Mouse (Mus musculus): ENCODE measurements around the gene Pigc. TPM values are rescaled to one million over a fixed set of nuclear protein-coding genes. Genes with fewer than 3 reads are reported as not detected.

Gene Pigc
- polyA plus RNA-seq, 2 experiments = 6.5 to 9.2 TPM

- DNase-seq (ENCODE audit: low read depth in 3 of 3, low spot score in 3 of 3) (no peak), ATAC-seq (ENCODE audit: insufficient read depth) (no peak)
- Histone ChIP-seq H3K4me2 (ENCODE audit: low read depth) (no peak overlapping the region), H3K9ac (replicated peaks) (no peak overlapping the region), H3K27ac (no peak overlapping the region), H3K36me3 (replicated peaks; ENCODE audit: control insufficient read depth, insufficient read depth, low read depth) (no peaks in the 10 kb centered on the region), H3K27me3 (ENCODE audit: control insufficient read depth, insufficient read depth, low read length) (no peaks in the 10 kb centered on the region), H3K9me3 (ENCODE audit: control insufficient read depth, low read length) (no peaks in the 10 kb centered on the region), H3K4me3 (ENCODE audit: insufficient read depth in 1 of 2, low read depth in 2 of 2, low read length in 2 of 2) (no peak overlapping the region), H3K4me1 (replicated peaks; ENCODE audit: control insufficient read depth in 2 of 2, insufficient read depth in 2 of 2, low read length in 1 of 2) (peaks cover 0 to 9% of the 10 kb centered on the region in 2 experiments; a peak in 3 of 4 replicates)
- TF ChIP-seq EP300 (IDR thresholded peaks at IDR 0.05; ENCODE audit: low read depth) (no peak), CTCF (IDR thresholded peaks at IDR 0.05; ENCODE audit: low read depth) (no peak)
- 59% methylated on average over 4 of the region's 4 CpGs for WGBS (ENCODE audit: insufficient replicate concordance)
Measured at GRCm38 (mm10) chr1:162008208-162008607, 39.2 kb downstream of the Pigc start.

DNA sequence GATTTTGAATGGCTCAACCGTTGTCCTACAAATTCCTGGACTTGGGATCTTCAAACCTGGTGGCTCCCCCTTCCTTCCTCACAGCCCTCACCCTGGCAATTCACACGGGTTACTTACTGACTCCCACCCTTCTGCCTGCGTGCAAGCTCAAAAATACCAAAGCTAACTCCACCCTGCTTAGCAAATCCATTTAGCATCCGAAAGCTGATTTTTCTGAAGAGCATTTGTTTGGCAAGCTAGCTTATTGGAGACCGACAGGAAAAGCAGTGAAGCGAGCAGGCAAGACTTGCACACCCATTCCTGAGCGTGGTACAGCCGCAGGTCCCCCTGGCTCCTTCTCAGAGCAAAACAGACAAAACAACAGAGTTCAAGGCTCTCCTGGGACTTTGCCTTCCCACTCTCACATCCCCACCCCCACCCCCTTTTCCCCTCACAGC is 39.7 kb downstream of the Pigc start:
- 48% methylated on average over 8 of the region's 8 CpGs for WGBS (ENCODE audit: insufficient replicate concordance)
- H3K4me2 ChIP-seq (ENCODE audit: low read depth) = no peak overlapping the region
- H3K4me3 ChIP-seq (ENCODE audit: insufficient read depth in 1 of 2, low read depth in 2 of 2, low read length in 2 of 2) = no peak overlapping the region
- no peak overlapping the region for H3K9ac ChIP-seq (replicated peaks)
- DNase-seq (ENCODE audit: low read depth in 3 of 3, low spot score in 3 of 3) (no peak), ATAC-seq (ENCODE audit: insufficient read depth) (no peak)
- H3K36me3 ChIP-seq (replicated peaks; ENCODE audit: control insufficient read depth, insufficient read depth, low read depth) = no peaks in the 10 kb centered on the region
- H3K9me3 ChIP-seq (ENCODE audit: control insufficient read depth, low read length) = no peaks in the 10 kb centered on the region
- peaks cover 0 to 9% of the 10 kb centered on the region in 2 experiments; a peak in 3 of 4 replicates for H3K4me1 ChIP-seq (replicated peaks; ENCODE audit: control insufficient read depth in 2 of 2, insufficient read depth in 2 of 2, low read length in 1 of 2)
- no peaks in the 10 kb centered on the region for H3K27me3 ChIP-seq (ENCODE audit: control insufficient read depth, insufficient read depth, low read length)
- TF ChIP-seq EP300 (IDR thresholded peaks at IDR 0.05; ENCODE audit: low read depth) (no peak), CTCF (IDR thresholded peaks at IDR 0.05; ENCODE audit: low read depth) (no peak)
- H3K27ac ChIP-seq = no peak overlapping the region

- no peak overlapping the region for H3K27ac ChIP-seq
- no peak for TF ChIP-seq EP300 (IDR thresholded peaks at IDR 0.05; ENCODE audit: low read depth)
- TF ChIP-seq CTCF (IDR thresholded peaks at IDR 0.05; ENCODE audit: low read depth) = no peak
- DNase-seq (ENCODE audit: low read depth in 3 of 3, low spot score in 3 of 3) = no peak
Measured at GRCm38 (mm10) chr1:162009086-162009485, 40.1 kb downstream of the Pigc start.

DNA sequence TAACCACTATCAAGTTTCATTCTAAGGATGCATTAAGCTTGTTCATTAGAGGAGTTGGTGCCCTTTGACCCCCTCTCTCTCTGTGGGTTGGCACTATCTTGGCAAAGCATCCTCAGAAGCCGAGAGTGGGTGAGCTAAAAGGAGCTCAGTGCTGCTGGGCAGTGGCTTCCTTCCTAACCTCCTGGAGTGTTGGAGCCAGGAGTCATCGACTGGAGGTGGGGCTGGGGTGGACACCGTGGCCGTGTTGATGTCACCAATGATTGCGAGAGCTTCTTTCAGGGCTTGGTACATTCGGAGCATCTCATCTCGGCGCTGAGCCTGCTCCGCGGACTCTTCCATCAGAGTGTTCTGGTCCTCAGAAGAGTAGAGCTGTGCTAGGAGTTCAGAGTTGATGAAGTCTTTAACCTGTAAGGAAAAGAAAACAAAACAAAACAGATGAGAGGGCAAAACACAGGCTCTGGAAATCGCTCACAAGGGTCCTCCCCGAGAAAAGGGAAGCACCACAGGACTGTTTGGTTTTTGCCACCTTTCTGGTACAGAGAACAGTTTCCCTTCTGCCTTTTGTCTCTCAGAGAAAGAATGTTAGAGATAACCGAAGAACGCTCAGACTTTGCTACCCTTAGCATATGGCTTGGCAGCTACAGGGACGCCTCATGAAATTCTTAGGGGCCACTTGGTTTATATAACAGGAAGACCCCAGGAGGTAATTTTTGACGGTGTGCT is 42.7 kb downstream of the Pigc start:
- Histone ChIP-seq H3K4me3 (ENCODE audit: insufficient read depth in 1 of 2, low read depth in 2 of 2, low read length in 2 of 2) (no peak overlapping the region), H3K4me1 (replicated peaks; ENCODE audit: control insufficient read depth in 2 of 2, insufficient read depth in 2 of 2, low read length in 1 of 2) (no peaks in the 10 kb centered on the region; a peak in 1 of 4 replicates), H3K4me2 (ENCODE audit: low read depth) (no peak overlapping the region), H3K9ac (replicated peaks) (no peak overlapping the region), H3K27ac (no peak overlapping the region), H3K9me3 (ENCODE audit: control insufficient read depth, low read length) (no peaks in the 10 kb centered on the region), H3K27me3 (ENCODE audit: control insufficient read depth, insufficient read depth, low read length) (no peaks in the 10 kb centered on the region), H3K36me3 (replicated peaks; ENCODE audit: control insufficient read depth, insufficient read depth, low read depth) (no peaks in the 10 kb centered on the region)
- no peak for TF ChIP-seq EP300 (IDR thresholded peaks at IDR 0.05; ENCODE audit: low read depth)
- WGBS (ENCODE audit: insufficient replicate concordance) = 53% methylated on average over 16 of the region's 16 CpGs
- DNase-seq (ENCODE audit: low read depth in 3 of 3, low spot score in 3 of 3) = no peak
- ATAC-seq (ENCODE audit: insufficient read depth) = no peak

More at GRCm38 (mm10) chr1:162009086-162009485, 40.1 kb downstream of the Pigc start:
- Histone ChIP-seq H3K36me3 (replicated peaks; ENCODE audit: control insufficient read depth, insufficient read depth, low read depth) (no peaks in the 10 kb centered on the region), H3K9ac (replicated peaks) (no peak overlapping the region), H3K27me3 (ENCODE audit: control insufficient read depth, insufficient read depth, low read length) (no peaks in the 10 kb centered on the region), H3K4me1 (replicated peaks; ENCODE audit: control insufficient read depth in 2 of 2, insufficient read depth in 2 of 2, low read length in 1 of 2) (peaks cover 0 to 6% of the 10 kb centered on the region in 2 experiments; a peak in 3 of 4 replicates), H3K4me2 (ENCODE audit: low read depth) (no peak overlapping the region), H3K4me3 (ENCODE audit: insufficient read depth in 1 of 2, low read depth in 2 of 2, low read length in 2 of 2) (no peak overlapping the region), H3K9me3 (ENCODE audit: control insufficient read depth, low read length) (no peaks in the 10 kb centered on the region)
- no peak for ATAC-seq (ENCODE audit: insufficient read depth)
- 75% methylated on average over 8 of the region's 8 CpGs for WGBS (ENCODE audit: insufficient replicate concordance)

- DNase-seq (ENCODE audit: low read depth in 3 of 3, low spot score in 3 of 3) (no peak), ATAC-seq (ENCODE audit: insufficient read depth) (no peak)
- Histone ChIP-seq H3K4me3 (ENCODE audit: insufficient read depth in 1 of 2, low read depth in 2 of 2, low read length in 2 of 2) (no peak overlapping the region), H3K9me3 (ENCODE audit: control insufficient read depth, low read length) (no peaks in the 10 kb centered on the region), H3K27me3 (ENCODE audit: control insufficient read depth, insufficient read depth, low read length) (no peaks in the 10 kb centered on the region), H3K4me1 (replicated peaks; ENCODE audit: control insufficient read depth in 2 of 2, insufficient read depth in 2 of 2, low read length in 1 of 2) (no peaks in the 10 kb centered on the region; a peak in 1 of 4 replicates), H3K27ac (no peak overlapping the region), H3K4me2 (ENCODE audit: low read depth) (no peak overlapping the region), H3K9ac (replicated peaks) (no peak overlapping the region), H3K36me3 (replicated peaks; ENCODE audit: control insufficient read depth, insufficient read depth, low read depth) (no peaks in the 10 kb centered on the region)
- 19% methylated on average over 4 of the region's 4 CpGs for WGBS (ENCODE audit: insufficient replicate concordance)
- no peak for TF ChIP-seq EP300 (IDR thresholded peaks at IDR 0.05; ENCODE audit: low read depth)
- no peak for TF ChIP-seq CTCF (IDR thresholded peaks at IDR 0.05; ENCODE audit: low read depth)
Measured at GRCm38 (mm10) chr1:162013561-162013960, 44.6 kb downstream of the Pigc start.
